Mouse (Mus musculus) small intestine, adult 2 months (tissue): Measurements from ENCODE around the gene Prdm16. TPM values are rescaled to one million over a fixed set of nuclear protein-coding genes. Genes with fewer than 3 reads are reported as not detected.

Experiments used
- H3K27ac ChIP-seq: fragments of 200-500 bp; 2 replicates; pipeline ENCODE4 v1.5.1; 2012; ENCODE audit warnings: low read depth, low read length, control low read depth, inconsistent platforms; ENCODE audit not compliant: insufficient read depth
- H3K27me3 ChIP-seq: fragments of 200-500 bp; 2 replicates; pipeline ENCODE4 v1.6.1; 2012; ENCODE audit warnings: mild to moderate bottlenecking, moderate library complexity, low read length, inconsistent platforms; ENCODE audit not compliant: control insufficient read depth, insufficient read depth
- H3K36me3 ChIP-seq: fragments of 200-500 bp; 2 replicates; pipeline ENCODE4 v1.6.1; 2012; ENCODE audit warnings: mild to moderate bottlenecking, low read length, control low read depth, inconsistent platforms; ENCODE audit not compliant: control insufficient read depth, insufficient read depth
- H3K4me1 ChIP-seq: fragments of 200-500 bp; 2 replicates; pipeline ENCODE4 v1.6.1; 2012; ENCODE audit warnings: low read length, inconsistent platforms, mixed read lengths; ENCODE audit not compliant: control insufficient read depth, insufficient read depth, insufficient read length
- H3K4me3 ChIP-seq: fragments of 200-500 bp; 2 replicates; pipeline ENCODE4 v1.5.1; 2012; ENCODE audit warnings: low read depth, mild to moderate bottlenecking, control low read depth, inconsistent platforms, low read length, moderate library complexity
- CTCF ChIP-seq: fragments of 200-500 bp; IDR thresholded peaks from 2 replicates; pipeline ENCODE4 v1.5.1; 2012; ENCODE audit warnings: low read depth, mild to moderate bottlenecking, control low read depth, inconsistent platforms, low read length, moderate library complexity, mixed read lengths; ENCODE audit not compliant: insufficient replicate concordance, insufficient read length; ENCODE audit errors: extremely low read depth
- POLR2A ChIP-seq: fragments of 200-500 bp; IDR thresholded peaks from 2 replicates; pipeline ENCODE4 v1.6.1; 2012; ENCODE audit warnings: low read depth, mild to moderate bottlenecking, control low read depth, inconsistent platforms, low read length, moderate library complexity
- WGBS: fragments of 180-500 bp; shearing (Covaris S2); methylation state at CpG from one replicate; pipeline ENCODE4 v1.1.7; 2018; 5-methylcytosine and 5-hydroxymethylcytosine counted together
- polyA plus RNA-seq: library from polyadenylated mRNA; depleted of rRNA; stranded (reverse); fragments of >200 nt; gene quantifications from 2 replicates; pipeline ENCODE4 v1.2.3, GENCODE M21; 2012

Gene Prdm16
- polyA plus RNA-seq, 1 experiment, result 4.9 TPM

DNA sequence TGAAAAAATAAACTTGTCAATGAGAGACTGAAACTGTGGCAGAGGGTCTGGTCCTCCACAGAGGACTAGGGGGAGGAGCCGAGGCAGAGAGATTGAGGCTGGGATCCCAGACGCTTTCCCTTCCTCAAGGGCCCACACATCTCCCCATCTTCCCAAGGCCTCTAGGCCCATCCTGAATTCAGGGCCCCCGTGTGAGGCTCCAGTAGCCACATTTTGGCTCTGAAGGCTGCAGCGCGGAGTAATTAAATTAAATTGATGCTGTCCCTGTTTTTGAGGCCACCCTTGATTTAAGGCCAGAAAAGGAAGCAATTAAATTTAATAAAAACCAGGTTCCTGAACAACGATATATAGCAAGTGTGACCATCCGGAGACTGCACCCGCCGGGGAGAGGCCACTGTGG lies 66.8 kb downstream of the Prdm16 start:
- TF ChIP-seq CTCF, result no peak
- TF ChIP-seq POLR2A, result no peak
- H3K27ac ChIP-seq, result no peak overlapping the region
- no peak overlapping the region for H3K4me3 ChIP-seq
- no peaks in the 10 kb centered on the region for H3K36me3 ChIP-seq
- no peaks in the 10 kb centered on the region for H3K27me3 ChIP-seq
- WGBS, result 85% methylated on average over 9 of the region's 9 CpGs
- H3K4me1 ChIP-seq, result peaks cover 2% of the 10 kb centered on the region; the same call in 1 of the 2 replicates

DNA sequence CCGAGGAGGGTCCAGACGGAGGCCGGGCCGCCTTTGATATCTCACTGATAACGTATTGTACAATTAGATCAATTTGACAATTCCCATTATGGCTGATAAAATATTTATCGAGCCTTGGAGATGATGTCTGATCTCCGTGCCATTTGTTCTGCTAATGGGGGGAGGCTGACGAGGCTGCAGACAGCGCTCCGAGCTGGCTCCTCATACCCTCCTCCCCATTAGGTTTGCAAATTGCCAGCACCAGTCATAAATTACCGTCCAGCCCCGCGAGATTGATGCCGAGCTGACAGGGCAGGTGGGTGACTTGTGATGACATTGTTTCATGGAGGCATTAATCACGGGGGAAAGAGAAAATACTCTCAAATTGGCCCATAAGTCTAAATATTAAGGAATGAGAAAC lies 67.9 kb downstream of the Prdm16 start:
- H3K4me1 ChIP-seq, result peaks cover under 1% of the 10 kb centered on the region; the same call in 1 of the 2 replicates
- WGBS, result 67% methylated on average over 15 of the region's 15 CpGs
- TF ChIP-seq CTCF, result no peak
- no peak for TF ChIP-seq POLR2A
- no peak overlapping the region for H3K4me3 ChIP-seq
- H3K36me3 ChIP-seq, result no peaks in the 10 kb centered on the region
- H3K27me3 ChIP-seq, result no peaks in the 10 kb centered on the region
- H3K27ac ChIP-seq, result no peak overlapping the region

DNA sequence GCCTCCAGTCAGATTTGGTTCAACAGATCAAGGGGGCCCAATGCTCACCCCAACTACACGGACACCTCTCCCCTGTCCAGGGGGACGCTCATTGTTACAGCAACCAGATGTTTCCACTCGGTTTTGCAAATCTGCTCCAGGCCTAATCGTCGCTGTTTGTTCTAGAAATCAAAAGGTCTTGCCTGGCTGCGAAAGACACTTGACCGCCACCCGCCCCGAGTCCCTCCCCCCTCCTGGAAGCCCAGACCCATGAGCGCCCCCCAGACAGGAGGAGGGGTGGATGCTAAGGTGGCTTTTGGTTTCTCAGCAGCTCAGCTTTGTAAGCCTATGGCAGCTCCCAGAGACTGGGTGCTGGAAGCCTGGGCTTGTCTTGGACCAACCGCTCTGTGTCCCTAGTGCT lies 68.7 kb downstream of the Prdm16 start:
- WGBS, result 80% methylated on average over 11 of the region's 11 CpGs

GRCm38 (mm10) chr4:154563201-154563600 lies 73.5 kb downstream of the Prdm16 start:
- H3K36me3 ChIP-seq, result no peaks in the 10 kb centered on the region
- TF ChIP-seq CTCF (no peak), POLR2A (no peak)
- H3K27ac ChIP-seq, result no peak overlapping the region
- no peaks in the 10 kb centered on the region for H3K27me3 ChIP-seq
- peaks cover 2% of the 10 kb centered on the region; the same call in 1 of the 2 replicates for H3K4me1 ChIP-seq
- H3K4me3 ChIP-seq, result no peak overlapping the region
- 81% methylated on average over 6 of the region's 6 CpGs for WGBS

More for the DNA sequence above, 68.7 kb downstream of the Prdm16 start:
- TF ChIP-seq CTCF, result no peak
- TF ChIP-seq POLR2A, result no peak
- no peaks in the 10 kb centered on the region for H3K27me3 ChIP-seq
- no peak overlapping the region for H3K4me3 ChIP-seq
- H3K36me3 ChIP-seq, result no peaks in the 10 kb centered on the region
- no peaks in the 10 kb centered on the region; the same call in 1 of the 2 replicates for H3K4me1 ChIP-seq
- H3K27ac ChIP-seq, result no peak overlapping the region

DNA sequence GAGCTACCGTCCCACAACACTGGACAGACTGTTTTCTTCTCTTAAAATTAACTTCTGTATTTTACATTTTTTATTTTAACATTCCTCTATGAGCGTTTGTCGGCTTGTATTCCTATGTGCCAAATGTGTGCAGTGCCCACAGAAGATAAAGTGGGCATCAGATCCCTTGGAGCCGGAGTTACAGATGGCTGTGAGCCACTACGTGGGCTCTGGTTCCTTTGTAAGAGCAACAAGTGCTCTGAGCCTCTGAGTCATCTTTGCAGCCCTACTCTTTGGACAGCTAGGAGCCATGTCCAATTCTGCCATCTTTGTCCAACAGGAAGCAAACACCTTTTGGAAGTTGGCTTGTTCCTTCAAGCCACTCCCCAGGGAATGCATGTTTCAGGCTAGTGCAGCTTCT lies 78.6 kb downstream of the Prdm16 start:
- WGBS, result 91% methylated on average over 5 of the region's 5 CpGs
- no peak overlapping the region for H3K27ac ChIP-seq
- no peak for TF ChIP-seq POLR2A
- H3K36me3 ChIP-seq, result no peaks in the 10 kb centered on the region
- peaks cover 2% of the 10 kb centered on the region; the same call in 1 of the 2 replicates for H3K4me1 ChIP-seq
- H3K27me3 ChIP-seq, result no peaks in the 10 kb centered on the region
- no peak overlapping the region for H3K4me3 ChIP-seq

GRCm38 (mm10) chr4:154557168-154557567 lies 79.5 kb downstream of the Prdm16 start:
- no peak overlapping the region for H3K4me3 ChIP-seq
- no peaks in the 10 kb centered on the region for H3K27me3 ChIP-seq
- H3K27ac ChIP-seq, result no peak overlapping the region
- H3K36me3 ChIP-seq, result no peaks in the 10 kb centered on the region
- TF ChIP-seq POLR2A (no peak), CTCF (no peak)
- H3K4me1 ChIP-seq, result no peaks in the 10 kb centered on the region
- WGBS, result 83% methylated on average over 11 of the region's 11 CpGs

- no peak for TF ChIP-seq CTCF
- TF ChIP-seq POLR2A, result no peak
- WGBS, result 82% methylated on average over 11 of the region's 11 CpGs
- no peaks in the 10 kb centered on the region for H3K36me3 ChIP-seq
- no peaks in the 10 kb centered on the region for H3K27me3 ChIP-seq
- no peak overlapping the region for H3K4me3 ChIP-seq
- no peak overlapping the region for H3K27ac ChIP-seq
- no peaks in the 10 kb centered on the region for H3K4me1 ChIP-seq
These were observed 80.3 kb downstream of the Prdm16 start for GRCm38 (mm10) chr4:154556418-154556817.

GRCm38 (mm10) chr4:154549961-154550393 lies 86.7 kb downstream of the Prdm16 start:
- Histone ChIP-seq H3K27ac (no peak overlapping the region), H3K4me3 (no peak overlapping the region), H3K27me3 (no peaks in the 10 kb centered on the region), H3K36me3 (no peaks in the 10 kb centered on the region), H3K4me1 (no peaks in the 10 kb centered on the region; the same call in 1 of the 2 replicates)
- 63% methylated on average over 17 of the region's 17 CpGs for WGBS
- TF ChIP-seq CTCF (no peak), POLR2A (no peak)
